Mouse (Mus musculus): ENCODE results near the gene Arhgef28. TPM values are rescaled to one million over a fixed set of nuclear protein-coding genes. Genes with fewer than 3 reads are reported as not detected.

Arhgef28 gene
- total RNA-seq, 2 experiments from 2014 or later, result 37.3 to 45.1 TPM

DNA sequence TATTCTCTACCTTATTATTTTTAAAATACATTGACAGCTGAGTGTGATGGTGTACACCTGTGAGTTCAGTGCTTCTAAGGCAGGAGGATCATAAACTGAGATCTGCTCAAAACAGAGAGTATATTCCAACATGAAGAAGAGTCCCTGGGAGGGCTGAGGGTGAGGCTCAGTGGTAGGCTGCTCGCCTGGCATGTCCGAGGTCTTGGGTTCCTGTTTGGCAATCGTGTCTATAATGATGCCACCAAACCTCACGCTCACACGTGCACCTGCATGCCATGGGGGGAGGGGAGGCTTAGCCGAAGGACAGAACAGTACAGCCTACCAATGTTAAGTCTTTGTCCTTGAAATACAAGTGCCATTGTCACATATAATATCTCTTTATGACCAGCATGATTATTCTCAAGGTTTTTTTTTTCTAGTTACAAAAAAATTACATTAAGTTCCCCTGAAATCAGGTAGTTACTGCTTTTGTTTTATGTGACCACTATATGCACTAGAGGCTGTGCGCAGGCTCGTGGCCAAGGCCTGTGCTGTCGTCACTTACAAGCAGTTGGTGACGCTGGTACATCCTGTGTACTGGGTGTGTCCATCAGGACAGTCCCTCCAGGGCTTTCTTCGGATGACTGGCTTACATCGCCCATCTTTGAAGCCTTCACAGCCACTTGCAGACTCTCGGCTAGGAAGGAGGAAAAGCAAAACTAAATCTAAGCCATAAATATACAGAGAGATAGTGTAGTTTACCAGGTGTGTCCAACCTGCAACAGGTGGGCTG is 264.1 kb downstream of the Arhgef28 start:
- intact Hi-C loops (cut with DNase I), result no loop called here
- DNase-seq (ENCODE audit: low spot score in 2 of 2), result no peak

DNA sequence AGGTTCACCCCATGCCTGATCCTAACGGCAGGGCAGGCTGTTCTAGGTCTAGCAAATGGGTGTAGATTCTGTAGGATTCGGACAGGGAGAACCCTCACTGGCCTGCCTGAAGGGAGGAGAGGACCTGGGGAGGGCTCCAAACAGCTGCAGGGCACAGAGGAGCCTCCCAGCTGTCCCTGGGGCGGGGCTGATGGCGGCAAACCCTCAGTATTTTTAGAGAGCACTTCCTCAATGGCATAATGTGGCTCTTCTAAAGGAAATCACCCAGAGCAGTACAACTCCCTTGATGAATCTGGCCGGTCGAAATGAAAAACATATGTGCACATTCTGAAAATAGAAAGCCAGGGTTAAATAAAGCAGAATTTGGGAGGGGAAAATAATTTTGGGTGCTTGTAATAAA is 265.1 kb downstream of the Arhgef28 start:
- intact Hi-C loops (cut with DNase I), result no loop called here
- no peak for DNase-seq (ENCODE audit: low spot score in 2 of 2)

DNA sequence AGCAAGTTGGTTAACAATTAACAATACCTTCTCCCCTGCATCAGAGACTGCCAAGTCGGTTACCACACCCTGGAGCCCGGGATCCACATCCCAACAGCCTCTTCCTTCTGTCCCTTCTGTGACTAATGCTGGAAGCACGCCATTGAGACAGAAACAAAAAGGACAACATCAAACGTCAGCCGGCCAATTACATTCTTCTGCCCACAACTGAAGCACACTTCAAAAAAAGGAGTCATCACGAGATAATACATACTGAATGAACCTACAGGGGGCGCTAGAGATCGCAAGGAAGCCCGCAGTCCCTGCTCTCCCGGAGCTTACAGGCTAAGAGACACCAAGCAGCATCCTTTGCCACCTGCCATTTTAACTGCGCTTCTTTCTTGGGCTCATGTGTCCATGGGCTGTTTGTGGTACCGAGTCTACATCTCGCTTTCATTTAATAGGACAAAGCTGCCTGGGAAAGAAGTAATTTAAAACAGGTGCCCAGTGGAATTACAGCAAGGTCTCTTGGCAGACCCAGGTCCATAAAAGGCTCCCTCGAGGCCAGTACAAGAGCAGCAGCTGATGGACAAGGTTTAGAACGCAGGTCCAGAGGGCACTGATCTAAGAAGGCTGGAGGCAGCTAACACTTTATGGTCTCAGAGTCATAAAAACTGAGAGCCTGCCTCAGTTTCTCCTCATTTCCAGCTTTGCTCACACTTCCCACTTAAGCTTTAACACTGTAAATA is 266.6 kb downstream of the Arhgef28 start:
- no peak for DNase-seq (ENCODE audit: low spot score in 2 of 2)
- intact Hi-C loops (cut with DNase I), result loop anchor here (5.0 kb wide), 1 partner anchor 377 kb away; no protein-coding TSS in a partner anchor

DNA sequence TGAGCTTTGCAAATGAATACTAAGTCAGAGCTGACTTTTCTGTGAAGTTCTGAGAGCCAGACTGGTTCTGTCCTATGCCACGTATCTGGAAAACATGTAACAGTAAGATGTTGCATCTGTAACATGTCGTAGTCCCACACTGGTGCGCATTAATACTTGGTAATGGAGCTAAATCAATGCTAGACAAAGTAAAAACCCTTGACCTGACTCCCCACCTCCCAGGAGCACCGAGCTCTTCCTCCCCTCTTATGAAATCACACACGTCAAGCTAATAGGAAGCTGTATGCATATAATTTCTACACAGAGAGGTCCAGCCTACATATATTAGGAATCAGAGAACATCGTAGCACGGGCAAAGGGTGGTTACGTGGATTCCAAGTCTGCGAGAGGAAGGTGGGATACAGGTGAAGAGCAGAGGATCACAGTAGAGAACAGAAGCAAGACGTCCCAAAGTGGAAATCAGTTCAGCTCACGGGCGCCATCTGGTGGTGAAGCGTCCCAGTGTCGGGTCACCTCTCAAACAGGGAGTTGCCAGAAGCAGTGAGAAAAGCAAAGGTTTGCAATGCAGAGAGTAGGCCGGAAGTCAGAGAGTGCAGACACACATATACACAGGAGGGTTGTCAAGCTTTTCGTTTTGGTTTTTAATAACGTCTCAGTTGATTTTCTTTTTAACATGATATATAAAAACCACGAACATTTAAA is 267.5 kb downstream of the Arhgef28 start:
- intact Hi-C loops (cut with DNase I), result loop anchor here (1.0 to 5.0 kb wide), 3 partner anchors 376 to 703 kb away; no protein-coding TSS in a partner anchor

DNA sequence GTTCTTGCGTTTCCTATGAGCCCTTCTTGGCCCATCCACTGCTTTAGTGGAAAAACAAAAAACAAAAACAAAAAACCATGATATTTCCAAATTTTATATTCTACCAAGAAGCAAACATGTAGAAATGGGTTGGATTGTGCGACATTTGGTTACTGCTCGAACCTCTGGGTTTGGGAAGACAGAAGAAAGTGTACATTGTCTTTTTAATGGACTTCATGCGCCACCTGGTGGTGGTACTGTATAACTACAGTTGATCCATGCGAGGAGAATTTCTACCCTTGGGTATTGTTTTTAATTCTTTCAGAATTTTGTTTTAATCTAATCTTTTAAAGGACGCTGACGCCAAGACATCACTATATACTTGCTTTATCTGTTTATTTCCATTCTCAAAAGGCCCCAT is 268.3 kb downstream of the Arhgef28 start:
- peak; percentile 51 to 73 for DNase-seq (ENCODE audit: low spot score in 2 of 2)
- intact Hi-C loops (cut with DNase I), result loop anchor here (1.0 to 5.0 kb wide), 3 partner anchors 376 to 703 kb away; no protein-coding TSS in a partner anchor

More for the DNA sequence above, 267.5 kb downstream of the Arhgef28 start:
- peak; percentile 88 to 91 for DNase-seq (ENCODE audit: low spot score in 2 of 2)

DNA sequence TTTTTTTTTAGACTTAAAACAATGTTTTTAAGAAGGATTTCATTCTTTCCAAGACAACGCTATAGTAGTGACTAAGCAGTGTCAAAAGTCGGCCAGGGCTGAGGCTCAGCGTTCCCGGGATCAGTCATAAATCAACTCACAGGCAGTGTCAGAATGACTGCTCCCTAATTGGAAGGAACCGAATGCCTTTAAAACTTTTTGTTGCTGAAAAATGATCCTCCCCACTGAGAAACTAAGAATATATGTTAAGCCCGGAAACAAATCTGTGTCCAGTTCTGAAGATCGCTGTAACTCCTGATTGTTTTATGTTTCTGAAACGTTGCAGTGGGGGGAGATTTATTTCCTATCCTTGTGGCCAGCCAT is 278.1 kb downstream of the Arhgef28 start:
- intact Hi-C loops (cut with DNase I), result no loop called here
- DNase-seq (ENCODE audit: low spot score in 2 of 2), result no peak

DNA sequence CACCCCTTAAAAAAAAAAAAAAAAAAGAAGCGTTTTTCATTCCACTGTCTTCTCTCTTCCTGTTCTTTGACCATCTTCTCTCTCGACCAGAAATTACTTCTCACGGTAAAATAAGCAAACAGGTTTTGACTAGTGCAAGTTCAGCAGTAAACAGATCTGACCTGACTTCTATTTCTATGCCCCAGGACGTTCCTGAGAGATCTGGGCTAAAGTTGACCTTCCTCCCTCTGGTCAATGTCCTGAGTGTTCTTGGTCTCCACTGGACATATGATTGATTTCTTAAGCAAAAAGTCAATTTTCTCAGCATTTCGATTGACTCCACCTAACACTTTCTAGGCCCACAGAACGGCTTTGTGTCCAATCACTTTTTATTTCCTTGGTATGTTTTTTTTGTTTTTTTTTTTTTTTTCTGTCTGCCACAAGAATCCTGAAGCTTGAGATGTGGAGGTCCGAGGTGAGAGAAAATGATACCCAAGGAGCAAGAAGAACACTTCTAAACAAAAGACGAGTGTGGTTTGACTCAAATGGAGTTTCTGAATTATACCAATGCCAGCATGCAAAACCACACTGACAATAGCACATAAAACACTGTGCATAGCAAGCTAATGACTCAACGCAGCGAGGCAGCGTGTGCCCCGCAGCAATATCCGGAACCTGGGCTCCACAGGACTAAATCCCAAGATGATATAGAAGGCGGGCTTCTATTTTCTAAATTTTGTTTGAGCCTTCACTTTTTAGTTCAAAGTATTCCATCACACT is 278.7 kb downstream of the Arhgef28 start:
- no peak for DNase-seq (ENCODE audit: low spot score in 2 of 2)
- intact Hi-C loops (cut with DNase I), result no loop called here

DNA sequence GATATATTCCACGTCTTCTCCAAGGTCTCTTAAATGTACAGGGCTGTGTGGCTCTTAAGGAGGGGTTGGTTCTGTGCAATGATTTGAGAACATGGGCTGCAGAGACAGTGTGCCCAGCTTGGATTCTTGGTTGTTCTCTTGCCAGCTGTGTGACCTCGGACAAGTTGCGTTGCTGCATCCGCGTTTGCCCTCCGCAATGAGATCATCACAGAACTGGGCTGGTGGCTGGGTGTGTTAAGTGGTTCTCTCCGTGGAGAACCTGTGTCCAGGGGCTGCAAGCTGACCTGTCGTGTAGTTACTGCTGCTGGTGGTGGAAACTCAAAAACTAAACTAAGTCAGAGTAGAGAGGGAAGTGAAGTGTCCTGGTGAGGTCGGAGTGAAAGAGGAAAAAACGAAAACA is 279.9 kb downstream of the Arhgef28 start:
- intact Hi-C loops (cut with DNase I), result no loop called here
- DNase-seq (ENCODE audit: low spot score in 2 of 2), result no peak

DNA sequence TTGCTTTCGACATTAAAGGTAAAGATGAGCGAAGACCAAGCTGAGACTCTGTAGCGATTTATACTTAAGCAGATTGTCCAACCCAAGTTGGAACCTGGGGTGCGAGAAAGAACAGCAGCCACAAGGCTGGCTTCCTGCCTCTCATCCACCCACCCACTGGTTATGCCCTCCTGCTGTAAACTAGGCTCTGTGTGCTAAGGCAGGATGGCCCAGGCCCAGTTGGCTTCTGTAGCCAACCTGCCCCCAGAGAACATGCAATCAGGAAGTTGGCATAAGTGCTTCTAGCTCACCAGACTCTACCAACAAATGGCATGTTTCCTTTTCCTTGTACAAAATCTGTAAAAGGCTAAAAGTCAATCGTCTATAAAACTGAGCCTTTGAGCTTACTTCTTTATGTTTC is 283.2 kb downstream of the Arhgef28 start:
- intact Hi-C loops (cut with DNase I), result no loop called here
- DNase-seq (ENCODE audit: low spot score in 2 of 2), result peak in 1 of 2 experiments; percentile 58

DNA sequence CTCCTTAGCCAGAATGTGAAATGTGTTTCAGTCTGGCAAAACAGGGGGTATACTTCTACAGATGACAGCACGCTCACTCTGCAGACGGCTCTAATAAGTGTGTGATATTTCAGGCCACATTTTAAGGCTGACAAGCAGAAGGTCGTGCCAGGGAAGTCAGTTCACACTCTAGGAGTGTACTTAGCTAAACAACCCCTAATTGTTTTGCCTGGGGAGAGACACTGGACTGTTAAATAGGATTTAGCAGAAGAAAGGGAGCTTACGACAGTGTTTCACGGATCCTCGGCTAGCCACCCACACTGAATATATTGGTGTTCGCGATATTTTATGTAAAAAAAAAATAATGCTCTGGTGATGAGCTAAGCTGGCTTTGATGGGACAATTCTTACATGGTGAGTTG is 286.6 kb downstream of the Arhgef28 start:
- intact Hi-C loops (cut with DNase I), result loop anchor here (5.0 to 10.0 kb wide), 2 partner anchors 287 to 525 kb away; no protein-coding TSS in a partner anchor

DNA sequence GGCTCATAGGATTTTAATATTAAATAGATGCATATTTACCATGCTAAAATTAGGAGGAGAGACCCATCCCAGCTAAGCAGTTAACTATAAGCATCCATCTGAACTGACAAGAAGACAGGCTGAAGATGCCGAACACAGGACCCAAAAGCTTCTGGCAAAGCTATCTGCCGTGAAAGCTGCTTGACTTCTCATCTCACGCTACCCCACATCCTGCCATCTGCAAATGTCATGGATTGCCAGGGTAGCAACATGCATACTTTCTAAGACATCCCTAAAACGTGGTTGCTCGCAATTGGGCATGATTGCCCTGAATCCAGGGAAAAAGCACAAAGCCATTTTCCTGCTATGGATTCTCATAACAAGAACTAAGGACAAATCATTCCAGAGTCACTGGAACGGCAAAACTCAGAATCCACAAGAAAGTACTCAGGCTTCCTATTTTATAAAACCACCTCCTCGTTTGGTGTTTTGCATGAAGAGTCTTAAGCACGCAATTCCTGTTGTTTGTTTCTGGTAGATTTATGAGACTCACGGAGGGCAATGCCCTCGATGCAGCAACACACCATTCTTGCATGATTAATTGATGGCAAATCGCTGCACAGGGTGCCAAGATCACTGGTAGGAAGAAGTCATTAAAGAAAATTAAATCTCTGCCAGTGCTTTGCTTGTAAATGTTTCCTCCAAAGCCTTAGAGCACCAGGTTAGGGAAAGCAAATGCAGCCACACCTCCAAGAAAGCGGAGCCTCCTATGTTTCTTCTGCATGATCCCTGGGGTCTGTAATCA is 287.9 kb downstream of the Arhgef28 start:
- DNase-seq (ENCODE audit: low spot score in 2 of 2), result peak in 1 of 2 experiments; percentile 70

More for the DNA sequence above, 286.6 kb downstream of the Arhgef28 start:
- DNase-seq (ENCODE audit: low spot score in 2 of 2), result no peak

DNA sequence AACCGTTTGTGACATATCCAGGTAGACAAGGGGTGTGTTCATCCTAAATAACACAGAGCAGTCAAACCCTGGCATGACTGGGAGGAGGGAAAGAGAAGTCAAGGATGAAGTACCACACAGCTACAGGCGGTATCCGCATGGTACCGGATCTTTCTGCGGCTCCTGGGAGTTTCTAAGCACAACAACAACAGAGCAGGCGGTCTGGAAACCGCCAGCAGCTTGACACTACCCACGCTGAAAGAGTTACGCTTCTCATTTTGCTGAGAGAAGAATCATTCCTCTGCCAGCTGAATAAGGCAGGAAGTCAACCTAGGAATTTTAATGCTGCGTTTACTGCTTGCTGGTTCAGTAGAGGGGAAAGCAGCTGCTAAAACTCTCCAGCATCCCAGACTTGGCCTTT is 295.2 kb downstream of the Arhgef28 start:
- intact Hi-C loops (cut with DNase I), result loop anchor here (5.0 to 10.0 kb wide), 3 partner anchors 134 to 516 kb away; no protein-coding TSS in a partner anchor
- DNase-seq (ENCODE audit: low spot score in 2 of 2), result peak; percentile 73 to 93

More for the DNA sequence above, 287.9 kb downstream of the Arhgef28 start:
- intact Hi-C loops (cut with DNase I), result loop anchor here (5.0 to 10.0 kb wide), 2 partner anchors 286 to 524 kb away; no protein-coding TSS in a partner anchor

DNA sequence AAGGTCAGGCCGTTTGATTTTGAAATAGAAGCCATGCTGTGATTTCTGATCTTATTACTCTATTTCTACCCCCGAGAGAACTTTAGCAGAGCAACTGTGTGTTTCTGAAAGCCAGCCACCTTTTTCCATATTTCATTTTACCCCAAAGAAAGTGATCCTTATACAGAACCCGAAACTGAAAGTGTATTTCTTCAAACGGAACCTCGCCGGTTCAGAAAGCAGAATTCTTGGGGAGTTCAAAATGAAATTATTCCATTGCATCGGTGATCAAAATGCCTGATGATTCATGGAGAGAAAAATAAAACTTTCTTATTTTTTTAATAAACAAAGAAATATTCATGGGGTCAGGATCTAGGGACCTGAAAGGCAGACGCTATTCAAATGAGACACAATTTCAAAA is 303.4 kb downstream of the Arhgef28 start:
- DNase-seq (ENCODE audit: low spot score in 2 of 2), result no peak
- intact Hi-C loops (cut with DNase I), result no loop called here

DNA sequence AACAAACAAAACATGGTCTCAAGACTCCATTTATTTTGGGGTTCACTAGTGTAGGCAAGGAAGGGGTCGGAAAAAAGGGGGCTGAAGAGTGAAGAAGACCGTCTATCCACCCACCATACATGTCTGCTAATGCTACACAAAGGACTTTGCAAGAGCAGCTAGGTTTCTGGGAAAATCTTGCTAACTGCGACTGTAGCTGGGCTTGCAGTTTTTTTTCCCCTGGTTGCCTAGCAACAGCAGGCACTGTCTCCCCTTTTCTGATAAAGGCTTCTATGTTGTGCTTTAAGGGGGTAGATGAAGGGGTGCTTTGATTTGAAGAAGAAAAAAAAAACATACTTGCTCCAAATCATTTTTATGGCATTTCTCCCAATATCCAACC is 305.9 kb downstream of the Arhgef28 start:
- intact Hi-C loops (cut with DNase I), result no loop called here
- DNase-seq (ENCODE audit: low spot score in 2 of 2), result peak; percentile 76 to 88

DNA sequence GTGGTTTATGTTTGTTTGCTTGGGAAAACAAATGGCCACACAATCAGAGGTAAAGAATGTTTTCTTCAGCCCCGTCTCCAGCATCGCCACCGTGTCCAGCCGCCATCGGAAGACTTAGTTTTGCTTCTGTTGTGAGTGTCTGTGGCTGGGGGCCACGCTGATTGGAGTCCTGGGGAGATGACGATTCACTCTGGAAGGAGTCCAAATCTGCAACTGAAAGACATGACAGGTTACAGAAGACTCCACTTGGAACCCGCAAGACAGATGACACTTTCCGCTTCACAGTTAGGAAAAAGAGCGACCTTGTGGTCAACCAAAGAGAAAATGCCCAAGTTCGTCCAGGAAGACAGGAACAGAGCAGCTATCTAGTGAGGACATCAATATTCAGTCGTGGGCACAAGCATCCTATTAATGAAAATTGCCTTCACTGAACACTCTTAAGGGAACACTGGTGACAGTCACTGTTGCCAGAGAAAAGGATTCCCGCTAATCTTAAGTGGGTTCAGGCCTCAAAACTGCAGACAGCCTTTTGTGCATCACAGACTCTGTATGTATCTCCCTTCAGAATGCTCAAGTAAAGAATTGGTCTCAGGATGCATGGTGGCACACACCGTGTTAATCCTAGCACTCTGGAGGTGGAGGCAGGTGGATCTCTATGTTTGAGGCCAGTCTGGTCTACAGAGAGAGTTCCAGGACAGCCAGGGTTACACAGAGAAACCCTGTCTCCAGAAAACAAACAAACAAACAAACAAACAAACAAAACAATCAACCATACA is 306.4 kb downstream of the Arhgef28 start:
- no peak for DNase-seq (ENCODE audit: low spot score in 2 of 2)
- intact Hi-C loops (cut with DNase I), result no loop called here

DNA sequence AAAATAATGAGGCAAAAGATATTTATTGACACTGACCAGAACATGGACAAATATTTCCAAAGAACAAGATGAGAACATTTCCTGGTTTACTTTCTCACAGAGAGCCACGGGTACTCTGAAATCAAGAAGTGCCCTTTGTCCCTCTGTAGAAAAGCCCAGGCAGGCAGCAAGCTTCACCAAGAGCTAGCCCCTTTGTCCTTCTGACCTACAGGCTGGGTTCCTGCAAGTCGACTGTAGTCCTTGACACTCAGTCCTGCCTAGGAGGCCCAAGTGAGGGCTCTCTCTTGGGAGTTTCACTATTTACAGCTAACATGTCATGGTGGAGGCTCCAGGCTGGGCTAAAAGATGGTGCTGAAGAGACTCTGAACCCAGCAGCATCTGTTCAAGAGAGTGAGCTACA is 307.6 kb downstream of the Arhgef28 start:
- DNase-seq (ENCODE audit: low spot score in 2 of 2), result no peak
- intact Hi-C loops (cut with DNase I), result no loop called here

DNA sequence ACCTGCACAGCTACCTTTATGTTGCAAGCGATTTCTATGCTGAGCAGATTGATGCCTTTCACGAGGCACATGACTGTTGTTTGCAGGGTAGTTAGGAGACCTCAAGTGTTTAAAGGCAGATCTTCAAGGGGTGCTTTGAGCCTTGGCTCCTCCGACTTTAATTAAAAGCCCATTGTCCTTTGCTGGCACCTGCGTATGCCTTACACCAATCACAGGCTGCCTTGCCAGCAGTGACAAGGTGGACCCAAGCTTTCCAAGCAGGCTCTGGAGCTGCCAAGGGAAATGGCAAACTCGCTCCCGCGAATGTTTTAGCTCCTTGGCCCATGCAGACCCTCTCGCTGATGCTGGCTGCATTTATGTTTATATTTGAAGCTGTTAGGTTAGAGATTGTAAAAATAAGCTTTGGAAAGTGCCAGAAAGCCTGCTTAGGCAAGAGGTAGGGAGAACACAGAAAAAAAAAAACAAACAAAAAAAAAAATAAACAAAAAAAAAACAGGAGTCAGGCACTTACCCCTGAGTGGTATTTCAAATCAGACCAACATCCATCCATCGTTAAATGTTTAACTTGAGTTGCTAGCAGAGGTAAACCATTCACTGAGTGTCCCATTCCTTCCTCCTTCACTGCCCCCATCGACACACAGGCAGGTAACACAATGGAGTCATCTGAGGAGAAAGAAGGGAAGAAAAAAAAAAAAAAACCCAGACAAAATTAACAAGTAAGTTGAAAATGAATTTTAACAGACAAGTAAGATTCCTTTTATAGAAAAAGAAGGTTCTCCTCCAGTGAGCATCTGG is 313.0 kb downstream of the Arhgef28 start:
- intact Hi-C loops (cut with DNase I), result no loop called here
- no peak for DNase-seq (ENCODE audit: low spot score in 2 of 2)
